Mouse (Mus musculus): ENCODE measurements around the gene Epha3. TPM values are rescaled to one million over a fixed set of nuclear protein-coding genes. Genes with fewer than 3 reads are reported as not detected.
A peak's percentile ranks its signal among the peaks of the same experiment; 100 is the strongest.

Epha3 gene
- polyA plus RNA-seq, 1 experiment from 2014 or later: 11.0 TPM

- H3K9ac ChIP-seq: no peak overlapping the region
- H3K27me3 ChIP-seq (replicated peaks): no peaks in the 10 kb centered on the region
- H3K9me3 ChIP-seq: no peaks in the 10 kb centered on the region
- no peak overlapping the region for H3K27ac ChIP-seq
- no peak overlapping the region for H3K4me2 ChIP-seq (replicated peaks)
- 69% methylated on average over 17 of the region's 17 CpGs for WGBS
- no peak for ATAC-seq
- H3K4me1 ChIP-seq (replicated peaks): no peaks in the 10 kb centered on the region
- no peaks in the 10 kb centered on the region for H3K36me3 ChIP-seq
- no peak overlapping the region for H3K4me3 ChIP-seq (replicated peaks)
These were observed 156.8 kb downstream of the Epha3 start for GRCm38 (mm10) chr16:63706912-63707868.

- H3K27ac ChIP-seq: no peak overlapping the region
- no peak overlapping the region for H3K9ac ChIP-seq
- no peaks in the 10 kb centered on the region for H3K36me3 ChIP-seq
- no peaks in the 10 kb centered on the region for H3K4me1 ChIP-seq (replicated peaks)
- no peak overlapping the region for H3K4me3 ChIP-seq (replicated peaks)
- no peak overlapping the region for H3K4me2 ChIP-seq (replicated peaks)
- no peaks in the 10 kb centered on the region for H3K9me3 ChIP-seq
- 55% methylated on average over 3 of the region's 3 CpGs for WGBS
- no peak for ATAC-seq
- no peaks in the 10 kb centered on the region for H3K27me3 ChIP-seq (replicated peaks)
These were observed 174.6 kb downstream of the Epha3 start for GRCm38 (mm10) chr16:63689371-63689770.

GRCm38 (mm10) chr16:63684211-63684610, 179.8 kb downstream of the Epha3 start:
- Histone ChIP-seq H3K27me3 (replicated peaks) (no peaks in the 10 kb centered on the region), H3K9me3 (no peaks in the 10 kb centered on the region), H3K4me2 (replicated peaks) (no peak overlapping the region), H3K9ac (no peak overlapping the region), H3K27ac (no peak overlapping the region), H3K4me3 (replicated peaks) (no peak overlapping the region), H3K4me1 (replicated peaks) (no peaks in the 10 kb centered on the region), H3K36me3 (no peaks in the 10 kb centered on the region)
- ATAC-seq: no peak
- WGBS: 75% methylated on average over 4 of the region's 4 CpGs

- ATAC-seq: no peak
- WGBS: 61% methylated on average over 1 of the region's 1 CpGs
- no peak overlapping the region for H3K27ac ChIP-seq
These were observed 189.5 kb downstream of the Epha3 start for GRCm38 (mm10) chr16:63674426-63674825.

GRCm38 (mm10) chr16:63673236-63673840, 190.6 kb downstream of the Epha3 start:
- Histone ChIP-seq H3K27ac (no peak overlapping the region), H3K9ac (no peak overlapping the region), H3K4me1 (replicated peaks) (no peaks in the 10 kb centered on the region), H3K27me3 (replicated peaks) (no peaks in the 10 kb centered on the region), H3K36me3 (no peaks in the 10 kb centered on the region), H3K4me3 (replicated peaks) (no peak overlapping the region), H3K4me2 (replicated peaks) (no peak overlapping the region), H3K9me3 (no peaks in the 10 kb centered on the region)
- no peak for ATAC-seq
- WGBS: 93% methylated on average over 9 of the region's 9 CpGs

More at GRCm38 (mm10) chr16:63674426-63674825, 189.5 kb downstream of the Epha3 start:
- Histone ChIP-seq H3K4me2 (replicated peaks) (no peak overlapping the region), H3K9ac (no peak overlapping the region), H3K27me3 (replicated peaks) (no peaks in the 10 kb centered on the region), H3K9me3 (no peaks in the 10 kb centered on the region), H3K4me1 (replicated peaks) (no peaks in the 10 kb centered on the region), H3K4me3 (replicated peaks) (no peak overlapping the region), H3K36me3 (no peaks in the 10 kb centered on the region)

- Histone ChIP-seq H3K9me3 (no peaks in the 10 kb centered on the region), H3K4me2 (replicated peaks) (no peak overlapping the region), H3K27ac (no peak overlapping the region), H3K36me3 (no peaks in the 10 kb centered on the region), H3K9ac (no peak overlapping the region), H3K4me1 (replicated peaks) (no peaks in the 10 kb centered on the region), H3K27me3 (replicated peaks) (no peaks in the 10 kb centered on the region), H3K4me3 (replicated peaks) (no peak overlapping the region)
- ATAC-seq: no peak; the same call in 1 of the 2 replicates
- WGBS: 82% methylated on average over 3 of the region's 3 CpGs
These were observed 198.0 kb downstream of the Epha3 start for GRCm38 (mm10) chr16:63665897-63666464.

- WGBS: 41% methylated on average over 4 of the region's 4 CpGs
- H3K9me3 ChIP-seq: no peaks in the 10 kb centered on the region
These were observed 205.5 kb downstream of the Epha3 start for GRCm38 (mm10) chr16:63658302-63658974.

GRCm38 (mm10) chr16:63657743-63658142, 206.2 kb downstream of the Epha3 start:
- ATAC-seq: no peak
- H3K4me3 ChIP-seq (replicated peaks): no peak overlapping the region
- H3K4me1 ChIP-seq (replicated peaks): no peaks in the 10 kb centered on the region
- H3K27ac ChIP-seq: no peak overlapping the region
- H3K9ac ChIP-seq: no peak overlapping the region
- H3K27me3 ChIP-seq (replicated peaks): no peaks in the 10 kb centered on the region
- no peaks in the 10 kb centered on the region for H3K9me3 ChIP-seq
- H3K36me3 ChIP-seq: no peaks in the 10 kb centered on the region
- 43% methylated on average over 2 of the region's 2 CpGs for WGBS
- H3K4me2 ChIP-seq (replicated peaks): no peak overlapping the region

More at GRCm38 (mm10) chr16:63658302-63658974, 205.5 kb downstream of the Epha3 start:
- no peaks in the 10 kb centered on the region for H3K36me3 ChIP-seq
- no peaks in the 10 kb centered on the region for H3K4me1 ChIP-seq (replicated peaks)
- ATAC-seq: no peak
- no peak overlapping the region for H3K27ac ChIP-seq
- H3K9ac ChIP-seq: no peak overlapping the region
- H3K27me3 ChIP-seq (replicated peaks): no peaks in the 10 kb centered on the region
- H3K4me2 ChIP-seq (replicated peaks): no peak overlapping the region
- H3K4me3 ChIP-seq (replicated peaks): no peak overlapping the region

GRCm38 (mm10) chr16:63653393-63653918, 210.5 kb downstream of the Epha3 start:
- Histone ChIP-seq H3K27me3 (replicated peaks) (no peaks in the 10 kb centered on the region), H3K4me2 (replicated peaks) (no peak overlapping the region), H3K4me1 (replicated peaks) (no peaks in the 10 kb centered on the region), H3K36me3 (no peaks in the 10 kb centered on the region), H3K9ac (no peak overlapping the region), H3K9me3 (no peaks in the 10 kb centered on the region), H3K27ac (no peak overlapping the region), H3K4me3 (replicated peaks) (no peak overlapping the region)
- 87% methylated on average over 5 of the region's 5 CpGs for WGBS
- ATAC-seq: no peak

- Histone ChIP-seq H3K9ac (no peak overlapping the region), H3K4me3 (replicated peaks) (no peak overlapping the region), H3K9me3 (no peaks in the 10 kb centered on the region), H3K27me3 (replicated peaks) (no peaks in the 10 kb centered on the region), H3K27ac (no peak overlapping the region), H3K4me2 (replicated peaks) (no peak overlapping the region), H3K36me3 (no peaks in the 10 kb centered on the region), H3K4me1 (replicated peaks) (no peaks in the 10 kb centered on the region)
- ATAC-seq: peak; percentile 62
- WGBS: 39% methylated on average over 3 of the region's 3 CpGs
These were observed 213.2 kb downstream of the Epha3 start for GRCm38 (mm10) chr16:63650760-63651159.

- no peak overlapping the region for H3K9ac ChIP-seq
- no peak for ATAC-seq
These were observed 217.4 kb downstream of the Epha3 start for GRCm38 (mm10) chr16:63646577-63646976.

GRCm38 (mm10) chr16:63642641-63643040, 221.3 kb downstream of the Epha3 start:
- Histone ChIP-seq H3K4me2 (replicated peaks) (no peak overlapping the region), H3K27ac (no peak overlapping the region), H3K9ac (no peak overlapping the region), H3K36me3 (no peaks in the 10 kb centered on the region), H3K27me3 (replicated peaks) (no peaks in the 10 kb centered on the region), H3K4me1 (replicated peaks) (no peaks in the 10 kb centered on the region), H3K9me3 (no peaks in the 10 kb centered on the region), H3K4me3 (replicated peaks) (no peak overlapping the region)
- 53% methylated on average over 2 of the region's 2 CpGs for WGBS
- ATAC-seq: no peak

More at GRCm38 (mm10) chr16:63646577-63646976, 217.4 kb downstream of the Epha3 start:
- H3K27me3 ChIP-seq (replicated peaks): no peaks in the 10 kb centered on the region
- no peak overlapping the region for H3K27ac ChIP-seq
- H3K4me3 ChIP-seq (replicated peaks): no peak overlapping the region
- H3K36me3 ChIP-seq: no peaks in the 10 kb centered on the region
- no peaks in the 10 kb centered on the region for H3K4me1 ChIP-seq (replicated peaks)
- H3K9me3 ChIP-seq: no peaks in the 10 kb centered on the region
- H3K4me2 ChIP-seq (replicated peaks): no peak overlapping the region

Data from intestine, embryonic 15.5 days (tissue).